In genomic region chr8:118845690-118846089, GRCm38 (mm10) we compare ENCODE assay signal across 18 mouse cellular contexts.
A peak's percentile ranks its signal among the peaks of the same experiment; 100 is the strongest.
DNase-seq lines count a peak whose midpoint lies in the region; ATAC-seq and TF ChIP-seq lines count a peak whose summit lies in the region.
"Had no signal": no experiment of that assay in that cellular context is flagged by ENCODE, and none has a peak within 500 bp of the region (broad histone marks: within the 10 kb centered on the region; RNA-seq: fewer than 3 reads in every experiment).

No protein-coding gene starts in this region.

- H3K27me3 ChIP-seq in midbrain, postnatal 0 days (ENCODE audit: insufficient read depth, low read length): no peaks in the 10 kb centered on the region
- H3K27me3 ChIP-seq in midbrain, embryonic 14.5 days (ENCODE audit: control insufficient read depth, insufficient read depth, low read length): no peaks in the 10 kb centered on the region
- H3K27me3 ChIP-seq in forebrain, embryonic 13.5 days: no peaks in the 10 kb centered on the region
- no peaks in the 10 kb centered on the region for H3K27me3 ChIP-seq in limb, embryonic 13.5 days
- H3K27me3 ChIP-seq in midbrain, embryonic 16.5 days (ENCODE audit: control insufficient read depth, insufficient read depth, low read depth, low read length): no peaks in the 10 kb centered on the region
- H3K27me3 ChIP-seq: heart, embryonic 12.5 days; midbrain, embryonic 15.5 days; stomach, embryonic 15.5 days had no signal

- H3K4me1 ChIP-seq in midbrain, postnatal 0 days (ENCODE audit: insufficient read depth, low read length): no peaks in the 10 kb centered on the region
- no peaks in the 10 kb centered on the region for H3K4me1 ChIP-seq in midbrain, embryonic 14.5 days (ENCODE audit: control insufficient read depth, insufficient read depth, low read length)
- peaks cover 17% of the 10 kb centered on the region for H3K4me1 ChIP-seq in forebrain, embryonic 13.5 days
- H3K4me1 ChIP-seq in limb, embryonic 13.5 days: peaks cover 13% of the 10 kb centered on the region
- peaks cover 2% of the 10 kb centered on the region; the same call in 1 of the 2 replicates for H3K4me1 ChIP-seq in midbrain, embryonic 16.5 days (ENCODE audit: control insufficient read depth, insufficient read depth, low read length)
- H3K4me1 ChIP-seq: heart, embryonic 12.5 days; midbrain, embryonic 15.5 days; stomach, embryonic 15.5 days had no signal

- H3K36me3 ChIP-seq in midbrain, postnatal 0 days (ENCODE audit: insufficient read depth, low read length): no peaks in the 10 kb centered on the region
- no peaks in the 10 kb centered on the region for H3K36me3 ChIP-seq in midbrain, embryonic 14.5 days (ENCODE audit: control insufficient read depth, insufficient read depth, low read length)
- no peaks in the 10 kb centered on the region for H3K36me3 ChIP-seq in forebrain, embryonic 13.5 days (ENCODE audit: poor library complexity, severe bottlenecking)
- no peaks in the 10 kb centered on the region for H3K36me3 ChIP-seq in limb, embryonic 13.5 days
- H3K36me3 ChIP-seq in midbrain, embryonic 16.5 days (ENCODE audit: control insufficient read depth, insufficient read depth, low read length): no peaks in the 10 kb centered on the region
- H3K36me3 ChIP-seq: G1E; heart, embryonic 12.5 days; midbrain, embryonic 15.5 days; stomach, embryonic 15.5 days had no signal

- no peak for TF ChIP-seq CTCF in midbrain, postnatal 0 days (IDR thresholded peaks at IDR 0.05)

- peak; percentile 38 for DNase-seq in midbrain, postnatal 0 days (ENCODE audit: low spot score)
- no peak for DNase-seq in midbrain, embryonic 14.5 days
- peak; percentile 27 for DNase-seq in brain, adult 2 months (ENCODE audit: low read depth, low spot score)
- no peak for DNase-seq in heart, adult 9 months (ENCODE audit: low spot score in 2 of 2)
- no peak for DNase-seq in MN1 (ENCODE audit: low spot score)
- DNase-seq: adrenal gland, postnatal 10 days; cerebellum, adult 8-10 months; heart, postnatal 36 days; kidney, adult 9 months; right cerebral cortex, postnatal 14 days had no signal

- H3K27ac ChIP-seq in midbrain, postnatal 0 days (ENCODE audit: low read depth, low read length): no peak overlapping the region
- H3K27ac ChIP-seq in midbrain, embryonic 14.5 days (replicated peaks; ENCODE audit: low read depth, low read length): no peak overlapping the region
- peak overlapping the region; percentile 32 for H3K27ac ChIP-seq in forebrain, embryonic 13.5 days
- no peak overlapping the region for H3K27ac ChIP-seq in limb, embryonic 13.5 days
- H3K27ac ChIP-seq in midbrain, embryonic 16.5 days (ENCODE audit: low read length): no peak overlapping the region
- H3K27ac ChIP-seq: liver, embryonic 14.5 days; midbrain, embryonic 15.5 days; stomach, embryonic 15.5 days had no signal

- no peaks in the 10 kb centered on the region for H3K9me3 ChIP-seq in midbrain, postnatal 0 days (ENCODE audit: low read length)
- H3K9me3 ChIP-seq in midbrain, embryonic 14.5 days (ENCODE audit: control insufficient read depth, low read length): no peaks in the 10 kb centered on the region
- no peaks in the 10 kb centered on the region for H3K9me3 ChIP-seq in forebrain, embryonic 13.5 days (replicated peaks)
- H3K9me3 ChIP-seq in limb, embryonic 13.5 days: no peaks in the 10 kb centered on the region
- H3K9me3 ChIP-seq in midbrain, embryonic 16.5 days (replicated peaks; ENCODE audit: control insufficient read depth, low read length, poor library complexity, severe bottlenecking): no peaks in the 10 kb centered on the region; the same call in 1 of the 2 replicates
- H3K9me3 ChIP-seq: heart, embryonic 12.5 days; midbrain, embryonic 15.5 days; stomach, embryonic 15.5 days had no signal

- H3K9ac ChIP-seq in midbrain, postnatal 0 days (replicated peaks; ENCODE audit: low read length, poor library complexity, severe bottlenecking): no peak overlapping the region
- H3K9ac ChIP-seq in midbrain, embryonic 14.5 days (replicated peaks; ENCODE audit: low read length): no peak overlapping the region
- no peak overlapping the region for H3K9ac ChIP-seq in forebrain, embryonic 13.5 days
- H3K9ac ChIP-seq in limb, embryonic 13.5 days: no peak overlapping the region
- H3K9ac ChIP-seq in midbrain, embryonic 16.5 days (ENCODE audit: low read depth, low read length): no peak overlapping the region
- H3K9ac ChIP-seq: heart, embryonic 12.5 days; liver, embryonic 14.5 days; midbrain, embryonic 15.5 days; stomach, embryonic 15.5 days had no signal

- no peak overlapping the region for H3K4me3 ChIP-seq in midbrain, postnatal 0 days (ENCODE audit: low read depth, low read length)
- H3K4me3 ChIP-seq in midbrain, embryonic 14.5 days (replicated peaks; ENCODE audit: low read depth, low read length): no peak overlapping the region
- no peak overlapping the region for H3K4me3 ChIP-seq in forebrain, embryonic 13.5 days
- H3K4me3 ChIP-seq in limb, embryonic 13.5 days: no peak overlapping the region
- no peak overlapping the region for H3K4me3 ChIP-seq in midbrain, embryonic 16.5 days (ENCODE audit: low read depth, low read length)
- H3K4me3 ChIP-seq: heart, embryonic 12.5 days; midbrain, embryonic 15.5 days; stomach, embryonic 15.5 days had no signal

- no peak for ATAC-seq in midbrain, postnatal 0 days (ENCODE audit: low FRiP score)
- ATAC-seq in midbrain, embryonic 14.5 days (ENCODE audit: low FRiP score, low TSS enrichment): no peak
- no peak for ATAC-seq in forebrain, embryonic 13.5 days
- peak; percentile 38; the same call in 1 of the 2 replicates for ATAC-seq in limb, embryonic 13.5 days (ENCODE audit: low FRiP score, low read depth)
- ATAC-seq in midbrain, embryonic 16.5 days: no peak
- ATAC-seq: midbrain, embryonic 15.5 days had no signal

- no peak overlapping the region for H3K4me2 ChIP-seq in midbrain, postnatal 0 days (ENCODE audit: low read depth, low read length, poor library complexity, severe bottlenecking)
- no peak overlapping the region for H3K4me2 ChIP-seq in midbrain, embryonic 14.5 days (ENCODE audit: low read length)
- H3K4me2 ChIP-seq in forebrain, embryonic 13.5 days: no peak overlapping the region
- no peak overlapping the region for H3K4me2 ChIP-seq in limb, embryonic 13.5 days (replicated peaks)
- H3K4me2 ChIP-seq in midbrain, embryonic 16.5 days (ENCODE audit: low read length): no peak overlapping the region
- H3K4me2 ChIP-seq: heart, embryonic 12.5 days; midbrain, embryonic 15.5 days; stomach, embryonic 15.5 days had no signal

Comparison
In these comparisons a context has a peak if more than half of its experiments do, and no peak if none do; other contexts are left out.
1. DNase-seq: peak in midbrain, postnatal 0 days (single experiment) and brain, adult 2 months (single experiment); none in midbrain, embryonic 14.5 days (single experiment), heart, adult 9 months (0 of 2) and MN1 (single experiment).